Mouse (Mus musculus): ENCODE measurements around the gene Gm3633.
"Not testable (repeated sequence)": the region's sequence is repeated elsewhere in the genome, so short reads cannot be mapped to it uniquely, and the experiment has no call there.

Gene Gm3633

DNA sequence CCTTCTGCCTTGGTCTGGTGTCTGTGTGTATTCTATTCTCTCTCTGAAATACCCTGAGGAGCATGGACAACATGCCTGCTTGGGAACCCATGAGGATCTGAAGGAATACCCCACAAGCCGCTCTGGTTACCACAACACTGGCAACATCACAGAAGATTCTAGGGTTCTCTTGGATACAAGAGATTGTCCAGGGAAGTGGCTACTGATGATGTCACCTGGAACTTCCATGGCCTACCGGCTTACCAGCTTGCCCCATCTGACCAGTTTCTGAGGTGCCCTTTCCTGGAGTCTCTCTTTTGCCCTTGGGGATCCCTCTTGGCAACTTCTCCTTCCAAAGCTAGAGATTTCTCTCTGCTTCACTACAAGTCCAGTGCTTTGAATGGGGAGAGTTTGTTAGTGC is at the start of gene Gm3633:
Gene Gm3633, minus strand, starts transcription at position 101 of the 400 bp plus-strand sequence.
- not testable (repeated sequence) for DNase-seq

DNA sequence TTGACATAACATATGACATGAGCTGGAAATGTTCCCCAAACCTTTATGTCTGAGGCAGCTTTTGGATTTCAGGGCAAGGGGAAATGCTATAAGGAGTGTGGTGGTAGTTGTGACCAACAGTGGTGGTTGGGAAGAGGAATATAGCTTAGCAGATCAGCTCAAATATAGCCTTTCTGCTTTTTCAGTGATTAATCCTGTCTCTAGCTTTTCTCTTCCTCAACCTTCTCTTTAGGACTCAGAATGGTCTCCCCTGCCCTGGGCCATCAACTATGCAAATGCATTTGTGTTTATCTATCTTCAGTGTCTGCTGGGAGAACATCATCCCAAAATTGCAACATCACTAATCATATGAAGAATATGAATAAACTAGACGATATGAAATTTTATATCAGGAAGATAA is 13.9 kb upstream of the Gm3633 start, which contains the start of gene Gm10378:
Gene Gm10378, plus strand, starts transcription at position 301 of the 400 bp plus-strand sequence.
- DNase-seq: not testable (repeated sequence)

DNA sequence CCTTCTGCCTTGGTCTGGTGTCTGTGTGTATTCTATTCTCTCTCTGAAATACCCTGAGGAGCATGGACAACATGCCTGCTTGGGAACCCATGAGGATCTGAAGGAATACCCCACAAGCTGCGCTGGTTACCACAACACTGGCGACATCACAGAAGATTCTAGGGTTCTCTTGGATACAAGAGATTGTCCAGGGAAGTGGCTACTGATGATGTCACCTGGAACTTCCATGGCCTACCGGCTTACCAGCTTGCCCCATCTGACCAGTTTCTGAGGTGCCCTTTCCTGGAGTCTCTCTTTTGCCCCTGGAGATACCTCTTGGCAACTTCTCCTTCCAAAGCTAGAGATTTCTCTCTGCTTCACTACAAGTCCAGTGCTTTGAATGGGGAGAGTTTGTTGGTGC is 41.9 kb downstream of the Gm3633 start, which contains the start of gene Gm17124:
Gene Gm17124, minus strand, starts transcription at position 101 of the 400 bp plus-strand sequence.
- not testable (repeated sequence) for DNase-seq

Measured in right cerebral cortex, postnatal 4 days (tissue).